Mouse (Mus musculus) olfactory bulb, adult 2 months (tissue): ENCODE results near the gene Trank1. TPM values are rescaled to one million over a fixed set of nuclear protein-coding genes. Genes with fewer than 3 reads are reported as not detected.

Source experiments
- H3K27ac ChIP-seq: fragments of 200-500 bp; 2 replicates; pipeline ENCODE4 v1.5.1; 2012; ENCODE audit warnings: low read depth, low read length; ENCODE audit not compliant: insufficient read depth
- H3K4me1 ChIP-seq: fragments of 200-500 bp; 2 replicates; pipeline ENCODE4 v1.6.1; 2012; ENCODE audit warnings: low read length; ENCODE audit not compliant: control insufficient read depth, insufficient read depth
- H3K4me3 ChIP-seq: fragments of 200-500 bp; 2 replicates; pipeline ENCODE4 v1.5.1; 2012; ENCODE audit warnings: mild to moderate bottlenecking, low read depth, low read length, moderate library complexity; ENCODE audit not compliant: insufficient read depth
- CTCF ChIP-seq: fragments of 200-500 bp; IDR thresholded peaks from 2 replicates; pipeline ENCODE4 v1.5.1; 2012; ENCODE audit warnings: low read depth, mild to moderate bottlenecking, low read length, moderate library complexity; ENCODE audit not compliant: insufficient read depth
- POLR2A ChIP-seq: fragments of 200-500 bp; IDR thresholded peaks from 2 replicates; pipeline ENCODE4 v1.6.1; 2012; ENCODE audit warnings: mild to moderate bottlenecking, low read depth, low read length, moderate library complexity; ENCODE audit not compliant: insufficient read depth
- WGBS: fragments of 180-500 bp; shearing (Covaris S2); methylation state at CpG from one replicate; pipeline ENCODE4 v1.1.7; 2018; 5-methylcytosine and 5-hydroxymethylcytosine counted together
- polyA plus RNA-seq: library from polyadenylated mRNA; stranded (reverse); fragments of >200 nt; gene quantifications from 2 replicates; pipeline ENCODE4 v1.2.4, GENCODE M21; 2012; ENCODE audit warnings: low replicate concordance; ENCODE audit not compliant: missing spikeins, insufficient read depth, insufficient read length

The Trank1 gene
- polyA plus RNA-seq, 1 experiment: 47.9 TPM

DNA sequence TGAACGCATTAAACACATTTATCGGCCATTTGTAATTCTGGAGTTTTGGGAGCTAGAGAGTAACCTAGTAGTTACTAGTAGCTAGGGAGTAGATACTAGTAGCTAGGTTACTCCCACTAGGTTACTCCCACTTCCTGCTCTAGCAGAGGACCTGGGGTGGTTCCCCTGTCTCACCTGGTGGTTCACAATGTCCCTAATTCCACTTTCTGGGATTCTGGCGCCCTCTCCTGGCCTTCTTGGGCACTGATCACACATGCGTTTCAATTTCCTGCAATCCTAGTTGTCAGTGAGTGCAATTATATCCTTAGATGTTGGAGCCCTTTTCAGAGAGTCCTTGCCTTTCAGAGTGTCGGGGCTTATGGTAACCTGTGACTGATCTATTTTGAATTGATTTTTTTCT, 2.7 kb downstream of the Trank1 start:
- TF ChIP-seq POLR2A (no peak), CTCF (peak; percentile 51; the same call in 1 of the 2 replicates)
- 29% methylated on average over 5 of the region's 5 CpGs for WGBS
- Histone ChIP-seq H3K27ac (no peak overlapping the region), H3K4me1 (peaks cover 10% of the 10 kb centered on the region; the same call in 1 of the 2 replicates), H3K4me3 (no peak overlapping the region)

DNA sequence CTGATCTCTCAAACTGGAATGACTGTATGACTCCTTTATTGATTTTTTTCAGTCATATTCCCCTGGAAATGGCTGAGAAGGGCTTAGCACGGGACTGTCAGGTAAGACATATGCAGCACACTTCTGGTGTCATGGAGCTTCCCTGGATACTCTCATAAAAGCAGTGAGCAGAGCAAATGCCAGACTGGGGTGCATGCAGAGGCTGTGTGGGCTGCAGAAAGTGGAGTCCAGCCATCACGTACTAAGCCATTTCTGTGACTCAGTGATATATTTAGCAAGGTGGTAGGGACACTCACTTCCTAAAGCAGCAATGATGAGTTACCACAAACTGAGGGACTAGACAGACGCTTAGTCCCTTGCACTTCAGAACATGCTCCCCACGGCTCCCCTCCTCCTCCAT, 9.4 kb downstream of the Trank1 start:
- H3K27ac ChIP-seq: no peak overlapping the region
- H3K4me1 ChIP-seq: peaks cover 12% of the 10 kb centered on the region
- TF ChIP-seq CTCF: no peak
- TF ChIP-seq POLR2A: no peak
- 66% methylated on average over 4 of the region's 4 CpGs for WGBS
- H3K4me3 ChIP-seq: no peak overlapping the region

DNA sequence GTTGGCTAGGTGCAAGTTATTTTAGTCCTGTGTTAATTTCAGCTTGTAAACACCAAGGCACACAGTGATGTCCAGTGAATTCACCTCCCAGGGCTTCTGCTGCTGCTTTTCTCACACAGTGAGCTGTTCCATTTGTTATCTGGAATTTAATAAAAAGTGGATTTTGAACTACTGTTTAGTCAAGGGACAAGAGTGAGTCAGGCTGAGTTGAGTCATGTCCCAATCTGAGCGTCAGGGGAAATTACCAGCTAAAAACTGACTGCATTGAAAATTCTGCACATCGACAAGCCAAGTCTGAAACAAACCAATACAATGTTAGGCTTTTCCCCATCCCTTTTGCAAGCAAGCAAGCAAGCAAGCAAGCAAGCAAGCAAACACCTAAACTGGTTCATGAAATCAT, 13.3 kb downstream of the Trank1 start:
- TF ChIP-seq POLR2A (no peak), CTCF (no peak)
- Histone ChIP-seq H3K27ac (peak overlapping the region; percentile 64; the same call in 1 of the 2 replicates), H3K4me3 (no peak overlapping the region), H3K4me1 (peaks cover 6% of the 10 kb centered on the region)
- 43% methylated on average over 2 of the region's 2 CpGs for WGBS

DNA sequence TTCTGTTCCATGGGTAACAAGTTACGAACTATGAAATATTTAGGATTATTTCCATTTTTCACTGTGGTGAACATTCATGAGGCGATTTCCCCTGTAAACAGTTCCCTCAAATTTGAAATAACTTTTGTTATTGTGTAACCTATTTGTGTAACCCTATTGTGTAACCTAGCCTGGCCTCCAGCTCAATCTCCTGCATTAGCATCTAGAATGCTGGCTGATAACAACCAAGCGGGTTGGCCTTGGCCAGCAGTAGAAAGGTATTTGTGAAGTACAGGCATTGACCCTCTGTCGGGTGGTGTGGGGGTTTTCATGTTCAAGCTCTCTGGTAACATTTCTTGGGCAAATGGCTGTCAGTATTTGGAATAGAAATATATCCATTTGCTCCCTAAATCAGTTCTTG, 18.3 kb downstream of the Trank1 start:
- Histone ChIP-seq H3K27ac (no peak overlapping the region), H3K4me1 (peaks cover 11% of the 10 kb centered on the region), H3K4me3 (no peak overlapping the region)
- no peak for TF ChIP-seq POLR2A
- no peak for TF ChIP-seq CTCF
- 94% methylated on average over 4 of the region's 4 CpGs for WGBS

DNA sequence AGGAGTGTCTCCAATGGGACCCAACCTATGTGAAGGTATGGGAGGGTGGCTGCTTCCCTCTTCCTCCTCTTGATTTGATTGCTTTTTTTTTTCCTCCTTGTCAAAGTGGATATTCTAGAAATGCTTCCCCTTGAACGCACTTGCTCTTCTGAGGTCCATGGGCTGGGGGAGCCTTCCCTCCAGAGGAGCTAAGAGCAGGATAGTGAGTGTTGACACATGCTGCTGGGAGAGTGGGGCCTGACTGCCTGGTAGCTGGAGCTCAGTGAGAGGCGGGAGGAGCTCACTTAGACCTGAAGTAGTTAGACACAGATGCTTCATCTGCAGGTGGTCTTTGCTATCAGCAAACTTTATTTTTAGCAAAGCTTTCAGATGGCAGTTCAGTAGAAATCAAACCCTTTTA, 22.3 kb downstream of the Trank1 start:
- H3K27ac ChIP-seq: peak overlapping the region; percentile 73; the same call in 1 of the 2 replicates

DNA sequence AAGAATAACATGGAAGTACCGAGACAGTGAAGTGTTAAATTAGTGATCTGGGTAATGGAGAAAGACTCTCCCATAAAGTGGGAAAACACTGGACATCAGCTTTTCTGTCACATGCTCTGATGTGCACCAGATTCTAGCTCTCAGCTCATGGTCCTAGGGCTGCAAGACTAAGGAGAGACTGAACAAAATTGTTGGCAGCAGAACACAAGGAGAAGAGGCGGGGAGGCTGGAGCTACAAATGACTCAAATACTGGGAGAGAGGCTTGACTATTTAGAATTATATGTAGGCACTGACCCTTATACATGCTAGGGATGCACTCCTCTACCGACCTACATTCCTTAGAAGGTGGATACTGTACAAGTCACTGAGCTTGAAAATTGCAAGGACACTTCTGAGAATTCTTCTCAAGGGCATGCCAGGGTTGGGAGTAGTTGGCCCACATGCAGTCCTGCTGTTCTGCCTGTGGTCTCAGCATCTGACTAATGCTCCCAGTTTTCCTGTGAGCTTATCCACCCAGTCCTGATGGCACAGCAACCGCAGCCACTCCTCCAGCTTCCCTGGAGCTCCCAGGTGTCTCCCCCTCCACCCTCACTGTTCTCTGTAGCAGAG, 23.1 kb downstream of the Trank1 start:
- Histone ChIP-seq H3K4me1 (peaks cover 12% of the 10 kb centered on the region), H3K4me3 (no peak overlapping the region), H3K27ac (peak overlapping the region; percentile 73)
- WGBS: 49% methylated on average over 4 of the region's 4 CpGs
- TF ChIP-seq CTCF (no peak), POLR2A (no peak)

More for the DNA sequence above, 22.3 kb downstream of the Trank1 start:
- TF ChIP-seq CTCF (no peak), POLR2A (no peak)
- WGBS: 52% methylated on average over 2 of the region's 2 CpGs
- Histone ChIP-seq H3K4me3 (no peak overlapping the region), H3K4me1 (peaks cover 12% of the 10 kb centered on the region)

DNA sequence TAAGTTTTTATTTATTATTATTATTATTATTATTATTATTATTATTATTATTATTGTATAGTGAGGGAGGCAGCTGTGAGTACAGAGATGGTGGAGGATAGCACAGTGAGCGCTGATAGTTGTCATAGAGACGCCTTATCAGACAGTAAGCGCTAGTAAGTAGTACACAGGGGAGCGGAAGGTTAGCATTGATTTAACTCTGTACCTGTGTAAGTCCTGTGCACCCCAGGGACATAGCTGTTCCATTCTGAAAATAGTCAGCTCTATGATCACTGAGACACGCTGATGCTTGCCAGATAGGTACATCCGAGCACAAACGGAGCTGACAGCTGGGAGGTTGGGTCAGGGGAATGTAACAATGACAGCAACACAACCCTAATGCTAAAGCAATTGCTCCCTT, 39.7 kb downstream of the Trank1 start:
- H3K4me3 ChIP-seq: no peak overlapping the region
- peak overlapping the region; percentile 75 for H3K27ac ChIP-seq
- no peak for TF ChIP-seq CTCF
- no peak for TF ChIP-seq POLR2A
- peaks cover 7% of the 10 kb centered on the region for H3K4me1 ChIP-seq
- WGBS: 39% methylated on average over 7 of the region's 7 CpGs

DNA sequence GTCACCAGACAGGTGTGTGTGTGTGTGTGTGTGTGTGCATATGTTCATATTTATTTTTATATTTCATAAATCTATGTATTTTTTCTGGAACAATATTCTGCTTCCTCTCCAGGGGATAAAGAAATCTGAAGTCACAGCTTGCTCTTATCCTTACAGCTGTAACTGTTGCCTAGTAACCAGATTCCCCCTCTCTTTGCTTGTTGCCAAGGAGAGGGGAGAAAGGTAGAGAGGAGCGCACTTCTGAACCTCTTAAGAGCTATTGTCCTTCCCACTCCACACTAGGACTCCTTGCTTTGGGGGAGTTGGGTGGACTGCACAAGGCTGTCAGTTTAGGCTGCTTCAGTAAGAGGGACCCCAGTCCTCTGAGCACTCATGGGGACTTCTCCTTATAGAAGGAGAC, 40.1 kb downstream of the Trank1 start:
- H3K27ac ChIP-seq: peak overlapping the region; percentile 78
- H3K4me3 ChIP-seq: peak overlapping the region; percentile 13; the same call in 1 of the 2 replicates
- 16% methylated on average over 1 of the region's 1 CpGs for WGBS
- H3K4me1 ChIP-seq: peaks cover 7% of the 10 kb centered on the region
- TF ChIP-seq POLR2A (no peak), CTCF (no peak)

DNA sequence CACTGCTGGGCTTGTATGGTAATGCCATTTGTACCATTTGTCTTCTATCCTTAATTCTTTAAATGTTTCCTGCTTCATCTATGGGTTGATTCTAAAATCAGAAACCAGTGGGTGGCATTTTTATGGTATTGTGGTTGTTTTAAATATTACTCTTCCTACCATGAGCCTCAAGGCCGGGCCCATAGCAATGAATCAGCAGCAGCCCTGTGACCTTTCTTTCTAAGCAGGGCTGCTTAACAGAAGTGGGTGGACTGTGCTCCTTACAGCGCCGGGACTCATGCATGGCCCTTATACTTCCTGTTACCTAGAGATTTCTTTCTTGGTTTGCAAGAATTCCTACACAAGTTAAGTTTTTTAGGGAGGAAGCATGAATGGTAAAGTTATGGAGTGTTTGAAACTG, 41.1 kb downstream of the Trank1 start:
- WGBS: 45% methylated on average over 3 of the region's 3 CpGs
- Histone ChIP-seq H3K27ac (no peak overlapping the region), H3K4me3 (no peak overlapping the region), H3K4me1 (peaks cover 7% of the 10 kb centered on the region)
- TF ChIP-seq POLR2A (no peak), CTCF (no peak)

DNA sequence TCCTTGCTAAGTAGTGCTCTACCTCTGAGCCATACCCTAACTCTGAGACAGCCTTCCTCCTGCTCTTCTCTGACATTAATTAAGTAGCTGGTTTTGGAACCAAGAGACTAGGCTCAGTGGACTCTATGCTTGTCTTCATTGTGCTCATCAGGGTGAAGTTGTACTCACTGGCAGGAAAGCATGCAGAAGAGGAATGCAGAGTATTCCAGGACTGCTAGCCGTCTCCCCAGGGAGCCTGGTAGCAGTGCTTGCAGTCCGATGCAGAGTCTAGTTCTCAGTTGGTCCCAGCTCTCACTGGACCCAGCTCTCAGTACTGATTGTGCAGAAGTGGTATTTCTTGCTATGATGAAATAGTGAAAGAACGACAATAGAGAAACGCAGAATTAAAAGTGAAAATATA, 43.5 kb downstream of the Trank1 start:
- Histone ChIP-seq H3K4me3 (no peak overlapping the region), H3K4me1 (peaks cover 6% of the 10 kb centered on the region), H3K27ac (no peak overlapping the region)
- TF ChIP-seq POLR2A (no peak), CTCF (no peak)
- 65% methylated on average over 4 of the region's 4 CpGs for WGBS
